Mouse (Mus musculus): ENCODE measurements around the gene Olfr285. TPM values are rescaled to one million over a fixed set of nuclear protein-coding genes. Genes with fewer than 3 reads are reported as not detected.

The Olfr285 gene
- polyA plus RNA-seq (2015; fragmentation: Nextera tagmentation; extraction: Ambion mirVana): not detected in 2 replicates

DNA sequence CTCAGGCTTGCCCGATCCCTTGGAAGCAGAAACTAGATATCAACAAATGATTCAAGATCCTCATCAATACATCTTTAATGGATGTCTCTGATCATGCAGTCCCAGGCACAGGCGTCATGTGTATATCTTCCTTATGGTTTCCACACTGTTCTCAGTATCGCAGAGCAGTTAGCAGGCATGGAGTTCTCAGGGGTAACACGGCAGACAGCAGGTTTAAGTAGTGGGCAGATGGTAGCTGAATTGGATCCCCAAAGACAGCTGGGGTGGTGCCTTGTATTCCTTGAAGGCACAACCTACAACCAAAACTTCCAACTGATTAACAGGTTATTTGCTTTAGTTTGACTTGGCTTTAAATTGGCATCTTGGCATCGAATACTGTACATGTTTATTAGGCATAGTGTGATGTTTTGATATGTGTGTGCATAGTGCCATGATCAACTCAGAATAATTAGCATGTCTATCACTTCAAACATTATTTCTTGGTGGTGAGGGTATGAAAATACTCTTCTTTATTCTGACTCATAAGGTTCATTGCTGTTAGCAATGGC, at the start of gene Olfr285:
Gene Olfr285, minus strand, starts transcription at position 177 of the 548 bp plus-strand sequence.
- Histone ChIP-seq H3K36me3 (no peaks in the 10 kb centered on the region), H3K4me2 (no peak within 1 kb of the TSS), H3K27ac (replicated peaks) (no peak within 1 kb of the TSS), H3K27me3 (replicated peaks) (no peaks in the 10 kb centered on the region), H3K9me3 (no peaks in the 10 kb centered on the region), H3K4me3 (no peak within 1 kb of the TSS), H3K9ac (no peak within 1 kb of the TSS), H3K4me1 (no peaks in the 10 kb centered on the region)
- no peak for ATAC-seq (ENCODE audit: extremely low read depth, insufficient number of reproducible peaks, low FRiP score, low TSS enrichment)
- 83% methylated on average over 5 of the region's 5 CpGs for WGBS

DNA sequence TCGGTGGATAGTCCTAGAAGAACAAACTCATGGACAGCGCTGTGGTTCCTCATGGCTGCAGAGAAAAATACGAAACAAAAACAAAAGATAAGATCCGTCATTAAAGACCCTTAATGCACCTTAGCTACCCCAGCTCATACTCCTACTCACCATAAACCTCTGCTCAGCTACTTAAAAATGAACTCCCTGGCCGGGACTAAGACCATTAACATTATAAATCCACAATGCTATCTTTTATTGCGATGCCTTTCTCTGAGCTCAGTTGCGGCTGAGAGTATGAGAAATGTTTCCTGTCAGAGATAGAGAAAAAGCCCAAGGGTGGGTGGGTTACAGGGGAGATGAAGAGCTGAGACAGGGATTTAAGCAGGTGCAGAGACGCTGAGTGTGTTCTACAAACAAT, 23.7 kb upstream of the Olfr285 start, which contains the start of gene Olfr284:
Gene Olfr284, minus strand, starts transcription at position 101 of the 400 bp plus-strand sequence.
- no peak within 1 kb of the TSS for H3K4me2 ChIP-seq
- ATAC-seq (ENCODE audit: extremely low read depth, insufficient number of reproducible peaks, low FRiP score, low TSS enrichment): no peak
- no peak within 1 kb of the TSS for H3K27ac ChIP-seq (replicated peaks)
- no peaks in the 10 kb centered on the region for H3K36me3 ChIP-seq
- no peak within 1 kb of the TSS for H3K4me3 ChIP-seq
- 76% methylated on average over 8 of the region's 8 CpGs for WGBS
- H3K27me3 ChIP-seq (replicated peaks): no peaks in the 10 kb centered on the region
- no peaks in the 10 kb centered on the region for H3K4me1 ChIP-seq
- H3K9ac ChIP-seq: no peak within 1 kb of the TSS
- no peaks in the 10 kb centered on the region for H3K9me3 ChIP-seq

DNA sequence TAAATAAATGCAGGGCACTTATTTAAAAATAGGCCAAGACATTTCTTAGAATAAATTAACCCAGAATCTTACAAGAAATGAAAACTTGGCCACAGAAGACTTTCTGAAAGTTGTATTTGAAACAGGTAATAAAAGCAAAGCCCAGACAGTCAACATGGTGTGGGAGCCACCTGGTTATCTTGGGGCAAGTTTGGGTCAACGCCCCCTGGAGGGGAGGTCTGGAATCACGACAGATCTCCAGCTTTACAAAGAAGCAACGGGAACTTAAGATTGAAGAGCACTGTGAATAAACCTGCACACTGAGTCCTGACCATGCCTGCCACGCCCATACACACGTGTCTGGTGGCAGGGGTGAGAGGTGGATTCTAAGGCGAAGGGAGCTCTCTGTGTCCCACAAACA, 1.4 kb downstream of the Olfr285 start:
- H3K4me2 ChIP-seq: no peak overlapping the region
- H3K9ac ChIP-seq: no peak overlapping the region
- H3K27me3 ChIP-seq (replicated peaks): no peaks in the 10 kb centered on the region
- ATAC-seq (ENCODE audit: extremely low read depth, insufficient number of reproducible peaks, low FRiP score, low TSS enrichment): no peak
- no peaks in the 10 kb centered on the region for H3K9me3 ChIP-seq
- no peaks in the 10 kb centered on the region for H3K36me3 ChIP-seq
- no peak overlapping the region for H3K4me3 ChIP-seq
- no peaks in the 10 kb centered on the region for H3K4me1 ChIP-seq
- no peak overlapping the region for H3K27ac ChIP-seq (replicated peaks)
- 35% methylated on average over 6 of the region's 6 CpGs for WGBS

DNA sequence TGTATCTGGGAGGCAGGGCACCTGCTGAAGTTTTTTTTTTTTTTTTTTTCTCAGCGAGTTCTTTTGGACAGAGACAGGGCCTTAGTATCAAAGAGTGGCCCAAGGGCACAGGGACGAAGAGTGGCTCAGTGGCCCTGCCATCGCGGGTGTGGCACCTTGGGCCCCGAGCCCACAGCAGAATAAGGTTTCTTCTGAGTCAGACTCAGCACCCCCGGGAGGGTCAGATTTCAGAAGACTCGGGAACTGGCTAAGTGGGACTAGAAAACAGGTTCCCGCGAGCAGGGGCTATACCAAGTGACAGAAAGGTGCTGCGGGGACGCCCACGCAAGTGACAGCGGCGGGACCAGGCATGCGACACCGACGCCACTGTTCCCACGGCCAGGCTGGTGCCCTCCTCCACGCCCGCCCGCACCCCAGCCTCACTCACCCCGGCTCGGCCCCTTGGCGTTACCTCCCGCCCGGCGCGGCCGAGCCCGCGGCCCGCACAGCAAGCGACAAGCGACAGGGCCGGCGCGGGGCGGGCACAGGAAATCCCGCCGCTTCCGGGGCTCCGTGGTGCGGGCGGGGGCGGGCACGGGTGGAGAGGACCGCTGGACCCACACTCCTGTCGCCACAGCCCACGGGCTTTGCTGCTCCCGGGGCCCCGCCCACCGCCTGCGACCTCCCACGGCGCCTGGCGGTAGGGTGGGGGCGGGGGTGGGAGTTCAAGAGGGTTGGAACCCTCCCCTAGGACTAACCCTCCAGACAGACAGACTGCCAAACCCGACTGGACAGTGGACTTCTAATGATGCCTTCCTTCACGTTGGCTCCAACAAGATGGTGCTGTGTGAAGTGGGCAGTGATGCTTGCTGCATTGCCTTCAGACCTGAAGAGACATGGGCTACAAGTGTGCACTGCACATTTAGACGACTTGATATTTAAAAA, 21.3 kb downstream of the Olfr285 start, which contains the start of gene Zfp641:
Gene Zfp641, minus strand, starts transcription at position 534 of the 924 bp plus-strand sequence.
- Histone ChIP-seq H3K27me3 (replicated peaks) (peaks cover 16% of the 10 kb centered on the region), H3K27ac (replicated peaks) (no peak within 1 kb of the TSS), H3K9ac (peak within 1 kb of the TSS; percentile 82), H3K4me2 (peak within 1 kb of the TSS; percentile 83), H3K4me1 (0 out of 2 replicates have a peak, but pooled peaks cover 7% of the 10 kb centered on the region), H3K4me3 (peak within 1 kb of the TSS; percentile 67), H3K9me3 (no peaks in the 10 kb centered on the region), H3K36me3 (no peaks in the 10 kb centered on the region)
- WGBS: 2% methylated on average over 58 of the region's 60 CpGs
- no peak for ATAC-seq (ENCODE audit: extremely low read depth, insufficient number of reproducible peaks, low FRiP score, low TSS enrichment)

DNA sequence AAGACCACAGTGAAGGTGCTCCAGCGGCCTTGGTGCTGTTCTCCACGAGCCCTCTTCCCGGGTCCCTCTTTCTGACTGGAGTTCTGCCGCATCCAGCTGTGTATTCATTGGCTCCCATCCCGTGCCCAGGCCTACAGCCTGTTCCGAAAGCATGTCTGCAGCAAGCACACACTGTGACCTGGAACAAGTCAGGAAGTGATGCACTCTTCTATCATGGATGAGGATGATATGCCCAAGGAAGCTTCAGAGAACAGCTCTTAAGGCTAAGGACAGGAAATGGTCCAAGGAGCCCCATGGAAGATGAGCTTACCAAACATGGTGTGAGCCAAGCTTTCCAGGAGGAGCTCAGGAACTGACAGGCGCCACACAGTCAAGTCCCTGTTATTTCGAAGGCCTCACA, 23.5 kb downstream of the Olfr285 start:
- H3K27ac ChIP-seq (replicated peaks): no peak overlapping the region
- WGBS: 75% methylated on average over 8 of the region's 8 CpGs
- no peak overlapping the region for H3K9ac ChIP-seq
- peaks cover 16% of the 10 kb centered on the region for H3K27me3 ChIP-seq (replicated peaks)
- H3K4me1 ChIP-seq: 0 out of 2 replicates have a peak, but pooled peaks cover 7% of the 10 kb centered on the region
- H3K4me2 ChIP-seq: no peak overlapping the region
- no peak overlapping the region for H3K4me3 ChIP-seq
- no peaks in the 10 kb centered on the region for H3K9me3 ChIP-seq
- ATAC-seq (ENCODE audit: extremely low read depth, insufficient number of reproducible peaks, low FRiP score, low TSS enrichment): no peak
- 0 out of 2 replicates have a peak, but pooled peaks cover 3% of the 10 kb centered on the region for H3K36me3 ChIP-seq

DNA sequence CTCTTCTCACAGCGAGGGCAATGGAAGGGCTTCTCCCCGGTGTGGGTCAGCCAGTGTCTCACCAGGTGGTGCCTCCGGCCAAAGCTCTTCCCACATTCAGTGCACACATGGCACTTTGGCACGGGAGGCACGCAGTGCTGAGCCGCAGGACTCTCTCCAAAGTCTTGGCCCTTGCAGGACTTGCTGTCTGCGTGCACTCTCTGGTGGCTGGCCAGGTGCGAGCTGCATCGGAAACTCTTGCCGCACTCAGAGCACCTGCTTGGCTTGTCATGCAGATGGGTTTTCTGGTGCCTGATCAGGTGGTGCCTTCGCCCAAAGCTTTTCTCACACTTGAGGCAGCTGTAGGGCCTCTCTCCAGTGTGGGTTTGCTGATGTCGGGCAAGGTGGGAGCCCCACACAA, 28.6 kb downstream of the Olfr285 start:
- Histone ChIP-seq H3K27me3 (replicated peaks) (peaks cover 6% of the 10 kb centered on the region; the same call in 1 of the 2 replicates), H3K27ac (replicated peaks) (no peak overlapping the region), H3K4me1 (no peaks in the 10 kb centered on the region), H3K9me3 (no peaks in the 10 kb centered on the region), H3K9ac (no peak overlapping the region), H3K4me2 (no peak overlapping the region), H3K4me3 (no peak overlapping the region), H3K36me3 (0 out of 2 replicates have a peak, but pooled peaks cover 3% of the 10 kb centered on the region)
- 67% methylated on average over 12 of the region's 12 CpGs for WGBS
- ATAC-seq (ENCODE audit: extremely low read depth, insufficient number of reproducible peaks, low FRiP score, low TSS enrichment): no peak

DNA sequence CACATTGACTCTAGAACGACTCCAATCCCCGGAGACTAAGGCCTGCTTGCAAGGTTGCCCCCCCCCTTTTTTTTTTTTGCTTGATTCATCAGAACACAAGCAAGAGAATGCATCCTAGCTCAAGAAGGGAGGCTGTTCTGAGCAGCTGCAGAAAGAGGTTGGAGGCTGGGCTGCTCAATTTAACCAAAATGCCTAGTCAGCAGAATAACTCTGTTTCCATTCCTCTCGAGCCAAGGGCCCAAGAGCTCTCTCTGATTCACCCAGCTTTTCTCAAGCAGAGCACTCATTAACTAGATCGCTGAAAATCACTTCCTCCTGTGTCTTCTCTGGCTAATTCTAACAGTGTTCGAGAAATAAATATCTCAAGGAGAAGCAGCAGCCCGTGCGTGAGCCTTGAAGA, 30.7 kb downstream of the Olfr285 start:
- no peak for ATAC-seq (ENCODE audit: extremely low read depth, insufficient number of reproducible peaks, low FRiP score, low TSS enrichment)
- H3K36me3 ChIP-seq: 0 out of 2 replicates have a peak, but pooled peaks cover 3% of the 10 kb centered on the region
- no peak overlapping the region for H3K27ac ChIP-seq (replicated peaks)
- no peak overlapping the region for H3K9ac ChIP-seq
- WGBS: 72% methylated on average over 7 of the region's 7 CpGs
- H3K27me3 ChIP-seq (replicated peaks): no peaks in the 10 kb centered on the region; the same call in 1 of the 2 replicates
- H3K4me1 ChIP-seq: no peaks in the 10 kb centered on the region
- H3K9me3 ChIP-seq: no peaks in the 10 kb centered on the region
- H3K4me3 ChIP-seq: no peak overlapping the region
- H3K4me2 ChIP-seq: no peak overlapping the region

Other genes with a start within 250 kb of the Olfr285 start
- gene Pfkm, start 224.8 kb downstream of the Olfr285 start, polyA plus RNA-seq (2015; fragmentation: Nextera tagmentation; extraction: Ambion mirVana): 86.7 and 90.4 TPM in 2 replicates
- gene Senp1, start 223.6 kb downstream of the Olfr285 start, polyA plus RNA-seq (2015; fragmentation: Nextera tagmentation; extraction: Ambion mirVana): 18.2 and 19.6 TPM in 2 replicates
- gene Asb8, start 151.7 kb downstream of the Olfr285 start, polyA plus RNA-seq (2015; fragmentation: Nextera tagmentation; extraction: Ambion mirVana): 76.5 and 86.6 TPM in 2 replicates
- gene Ccdc184, start 150.2 kb downstream of the Olfr285 start, polyA plus RNA-seq (2015; fragmentation: Nextera tagmentation; extraction: Ambion mirVana): 1.1 and 1.4 TPM in 2 replicates
- gene Olfr288, start 121.8 kb downstream of the Olfr285 start, polyA plus RNA-seq (2015; fragmentation: Nextera tagmentation; extraction: Ambion mirVana): not detected in 2 replicates
- not detected in 2 replicates for gene Gm44579, start 96.4 kb downstream of the Olfr285 start, polyA plus RNA-seq (2015; fragmentation: Nextera tagmentation; extraction: Ambion mirVana)
- gene Olfr287, start 96.3 kb downstream of the Olfr285 start, polyA plus RNA-seq (2015; fragmentation: Nextera tagmentation; extraction: Ambion mirVana): not detected in 2 replicates
- gene Olfr286, start 82.9 kb downstream of the Olfr285 start, polyA plus RNA-seq (2015; fragmentation: Nextera tagmentation; extraction: Ambion mirVana): not detected in 2 replicates
- not detected in 2 replicates for gene H1fnt, start 60.1 kb downstream of the Olfr285 start, polyA plus RNA-seq (2015; fragmentation: Nextera tagmentation; extraction: Ambion mirVana)
- gene Zfp641, start 21.2 kb downstream of the Olfr285 start, polyA plus RNA-seq (2015; fragmentation: Nextera tagmentation; extraction: Ambion mirVana): 1.1 TPM in 2 replicates
- not detected in 2 replicates for gene Olfr284, start 23.6 kb upstream of the Olfr285 start, polyA plus RNA-seq (2015; fragmentation: Nextera tagmentation; extraction: Ambion mirVana)
- not detected in 2 replicates for gene Olfr283, start 63.6 kb upstream of the Olfr285 start, polyA plus RNA-seq (2015; fragmentation: Nextera tagmentation; extraction: Ambion mirVana)
- gene Olfr282, start 113.9 kb upstream of the Olfr285 start, polyA plus RNA-seq (2015; fragmentation: Nextera tagmentation; extraction: Ambion mirVana): not detected in 2 replicates
- not detected in 2 replicates for gene Olfr281, start 135.2 kb upstream of the Olfr285 start, polyA plus RNA-seq (2015; fragmentation: Nextera tagmentation; extraction: Ambion mirVana)
- not detected in 2 replicates for gene OR5BS1P, start 152.5 kb upstream of the Olfr285 start, polyA plus RNA-seq (2015; fragmentation: Nextera tagmentation; extraction: Ambion mirVana)
- not detected in 2 replicates for gene Lalba, start 165.4 kb upstream of the Olfr285 start, polyA plus RNA-seq (2015; fragmentation: Nextera tagmentation; extraction: Ambion mirVana)
- gene Olfr279, start 175.0 kb upstream of the Olfr285 start, polyA plus RNA-seq (2015; fragmentation: Nextera tagmentation; extraction: Ambion mirVana): not detected in 2 replicates
- 80.4 and 81.1 TPM in 2 replicates for gene Kansl2, start 216.9 kb upstream of the Olfr285 start, polyA plus RNA-seq (2015; fragmentation: Nextera tagmentation; extraction: Ambion mirVana)